Mouse (Mus musculus): Measurements from ENCODE around the gene Nol9.

The Nol9 gene

GRCm38 (mm10) chr4:152092751-152093293, 53.7 kb downstream of the Nol9 start:
- DNase-seq (ENCODE audit: low spot score) = no peak

GRCm38 (mm10) chr4:152094233-152094632, 55.1 kb downstream of the Nol9 start:
- DNase-seq (ENCODE audit: low spot score) = no peak

- DNase-seq (ENCODE audit: low spot score) = peak; percentile 50
Observed at GRCm38 (mm10) chr4:152095937-152096910, 57.1 kb downstream of the Nol9 start.

- DNase-seq (ENCODE audit: low spot score) = no peak
Observed at GRCm38 (mm10) chr4:152096927-152097326, 57.8 kb downstream of the Nol9 start.

GRCm38 (mm10) chr4:152097911-152098799, 59.0 kb downstream of the Nol9 start:
- DNase-seq (ENCODE audit: low spot score) = no peak

GRCm38 (mm10) chr4:152100541-152100940, 61.4 kb downstream of the Nol9 start:
- DNase-seq (ENCODE audit: low spot score) = no peak

- no peak for DNase-seq (ENCODE audit: low spot score)
Observed at GRCm38 (mm10) chr4:152101081-152101653, 62.0 kb downstream of the Nol9 start.

- no peak for DNase-seq (ENCODE audit: low spot score)
Observed at GRCm38 (mm10) chr4:152101921-152102320, 62.8 kb downstream of the Nol9 start.

- peak; percentile 52 for DNase-seq (ENCODE audit: low spot score)
Observed at GRCm38 (mm10) chr4:152103025-152103424, 63.9 kb downstream of the Nol9 start.

- DNase-seq (ENCODE audit: low spot score) = no peak
Observed at GRCm38 (mm10) chr4:152106746-152107145, 67.6 kb downstream of the Nol9 start.

- DNase-seq (ENCODE audit: low spot score) = no peak
Observed at GRCm38 (mm10) chr4:152107493-152107892, 68.4 kb downstream of the Nol9 start.

GRCm38 (mm10) chr4:152107971-152108509, 68.9 kb downstream of the Nol9 start:
- no peak for DNase-seq (ENCODE audit: low spot score)

- no peak for DNase-seq (ENCODE audit: low spot score)
Observed at GRCm38 (mm10) chr4:152108673-152109072, 69.6 kb downstream of the Nol9 start.

GRCm38 (mm10) chr4:152109509-152109908, 70.4 kb downstream of the Nol9 start:
- no peak for DNase-seq (ENCODE audit: low spot score)

GRCm38 (mm10) chr4:152110689-152111088, 71.6 kb downstream of the Nol9 start:
- no peak for DNase-seq (ENCODE audit: low spot score)

Measured in adipocyte (in vitro differentiated cells).